Comparison of ENCODE assay signal across 10 mouse cellular contexts in genomic region chr2:150668956-150669355, GRCm38 (mm10). TPM values are rescaled to one million over a fixed set of nuclear protein-coding genes. Genes with fewer than 3 reads are reported as not detected.
DNase-seq lines count a peak whose midpoint lies in the region; ATAC-seq and TF ChIP-seq lines count a peak whose summit lies in the region.
"Had no signal": no experiment of that assay in that cellular context is flagged by ENCODE, and none has a peak within 500 bp of the region (broad histone marks: within the 10 kb centered on the region; RNA-seq: fewer than 3 reads in every experiment).

No protein-coding gene starts in this region.

- ATAC-seq in hindbrain, postnatal 0 days: no peak
- no peak for ATAC-seq in hindbrain, embryonic 13.5 days (ENCODE audit: low FRiP score)
- peak; percentile 41 for ATAC-seq in lung, postnatal 0 days

- H3K9me3 ChIP-seq in hindbrain, postnatal 0 days (ENCODE audit: low read length): no peaks in the 10 kb centered on the region
- no peaks in the 10 kb centered on the region for H3K9me3 ChIP-seq in hindbrain, embryonic 13.5 days
- no peaks in the 10 kb centered on the region for H3K9me3 ChIP-seq in lung, postnatal 0 days (ENCODE audit: low read length)

- 79% methylated on average over 5 of the region's 5 CpGs for WGBS in hindbrain, postnatal 0 days
- 86% methylated on average over 5 of the region's 5 CpGs for WGBS in hindbrain, embryonic 13.5 days
- 47% methylated on average over 5 of the region's 5 CpGs for WGBS in lung, postnatal 0 days

- TF ChIP-seq CTCF in hindbrain, postnatal 0 days (IDR thresholded peaks at IDR 0.05; ENCODE audit: low read depth): no peak
- TF ChIP-seq CTCF in lung, postnatal 0 days (IDR thresholded peaks at IDR 0.05): no peak

- no peak overlapping the region for H3K4me3 ChIP-seq in hindbrain, postnatal 0 days (ENCODE audit: low read length)
- no peak overlapping the region for H3K4me3 ChIP-seq in hindbrain, embryonic 13.5 days
- no peak overlapping the region for H3K4me3 ChIP-seq in lung, postnatal 0 days (ENCODE audit: low read depth, low read length)

- peak overlapping the region; percentile 98; the same call in 1 of the 2 replicates for H3K4me2 ChIP-seq in hindbrain, postnatal 0 days (ENCODE audit: low read depth, low read length)
- no peak overlapping the region; the same call in 1 of the 2 replicates for H3K4me2 ChIP-seq in hindbrain, embryonic 13.5 days
- H3K4me2 ChIP-seq in lung, postnatal 0 days (replicated peaks; ENCODE audit: low read depth, low read length): no peak overlapping the region

- no peak for DNase-seq in hindbrain, postnatal 0 days (ENCODE audit: low spot score)
- DNase-seq in urinary bladder, postnatal 14 days (ENCODE audit: low spot score): peak; percentile 37
- no peak for DNase-seq in urinary bladder, postnatal 25 days (ENCODE audit: low spot score)
- peak; percentile 76 for DNase-seq in lung, postnatal 0 days (ENCODE audit: low spot score)
- no peak for DNase-seq in Muller cell, postnatal 12 days (ENCODE audit: inconsistent ontology term)
- no peak for DNase-seq in embryo, embryonic 11 days
- DNase-seq: cerebellum, adult 2 months had no signal

- no peak overlapping the region for H3K9ac ChIP-seq in hindbrain, postnatal 0 days (replicated peaks; ENCODE audit: low read length)
- H3K9ac ChIP-seq in hindbrain, embryonic 13.5 days: no peak overlapping the region
- no peak overlapping the region for H3K9ac ChIP-seq in lung, postnatal 0 days (replicated peaks; ENCODE audit: low read depth)

- no peak for TF ChIP-seq EP300 in lung, postnatal 0 days (IDR thresholded peaks at IDR 0.05)

- peaks cover 4% of the 10 kb centered on the region; the same call in 1 of the 2 replicates for H3K4me1 ChIP-seq in hindbrain, postnatal 0 days (ENCODE audit: insufficient read depth, low read length)
- H3K4me1 ChIP-seq in hindbrain, embryonic 13.5 days (replicated peaks): peaks cover 24% of the 10 kb centered on the region
- peaks cover 4% of the 10 kb centered on the region; the same call in 1 of the 2 replicates for H3K4me1 ChIP-seq in lung, postnatal 0 days (ENCODE audit: insufficient read depth, low read depth, low read length)

- no peaks in the 10 kb centered on the region for H3K27me3 ChIP-seq in hindbrain, postnatal 0 days (ENCODE audit: insufficient read depth, low read length)
- H3K27me3 ChIP-seq in hindbrain, embryonic 13.5 days: peaks cover 26% of the 10 kb centered on the region
- no peaks in the 10 kb centered on the region for H3K27me3 ChIP-seq in lung, postnatal 0 days (replicated peaks; ENCODE audit: insufficient read depth, low read length)

- no peak overlapping the region for H3K27ac ChIP-seq in hindbrain, postnatal 0 days
- no peak overlapping the region for H3K27ac ChIP-seq in hindbrain, embryonic 13.5 days
- peak overlapping the region; percentile 81 for H3K27ac ChIP-seq in lung, postnatal 0 days (ENCODE audit: low read length)

- H3K36me3 ChIP-seq in hindbrain, postnatal 0 days (ENCODE audit: insufficient read depth, low read length): no peaks in the 10 kb centered on the region
- H3K36me3 ChIP-seq in hindbrain, embryonic 13.5 days: no peaks in the 10 kb centered on the region
- no peaks in the 10 kb centered on the region for H3K36me3 ChIP-seq in lung, postnatal 0 days (ENCODE audit: insufficient read depth, low read length)

RNA-seq across cellular contexts. Expression of gene Acss1, which starts 0.7 kb away (rescaled TPM):
- 33.0 and 43.5 TPM in 2 replicates for total RNA-seq in hindbrain, postnatal 0 days (2014; rRNA removed)
- 17.0 and 17.6 TPM in 2 replicates for polyA plus RNA-seq in hindbrain, postnatal 0 days (2015; fragmentation: Nextera tagmentation; extraction: Ambion mirVana)
- 19.8 and 20.1 TPM in 2 replicates for polyA plus RNA-seq in hindbrain, embryonic 13.5 days (2015; fragmentation: Nextera tagmentation; extraction: Ambion mirVana)
- polyA plus RNA-seq in lung, postnatal 0 days (2015; fragmentation: Nextera tagmentation; extraction: Ambion mirVana): 12.9 and 13.4 TPM in 2 replicates

RNA-seq across cellular contexts. Expression of gene Vsx1, which starts 20.2 kb away (rescaled TPM):
- 0.26 TPM in 1 of 2 replicates, not detected in the other for total RNA-seq in hindbrain, postnatal 0 days (2014; rRNA removed)
- polyA plus RNA-seq in hindbrain, postnatal 0 days (2015; fragmentation: Nextera tagmentation; extraction: Ambion mirVana): 0.10 and 0.13 TPM in 2 replicates
- 0.18 and 0.61 TPM in 2 replicates for polyA plus RNA-seq in hindbrain, embryonic 13.5 days (2015; fragmentation: Nextera tagmentation; extraction: Ambion mirVana)
- not detected in 2 replicates for polyA plus RNA-seq in lung, postnatal 0 days (2015; fragmentation: Nextera tagmentation; extraction: Ambion mirVana)
- total RNA-seq: adrenal gland, adult 2 months had no signal
- polyA plus RNA-seq: adrenal gland, adult 2 months; cerebellum, adult 2 months; urinary bladder, adult 2 months had no signal

Comparison
In these comparisons a context has a peak if more than half of its experiments do, and no peak if none do; other contexts are left out.
1. DNase-seq: peak in urinary bladder, postnatal 14 days (single experiment) and lung, postnatal 0 days (single experiment); none in hindbrain, postnatal 0 days (single experiment), urinary bladder, postnatal 25 days (single experiment), Muller cell, postnatal 12 days (single experiment) and embryo, embryonic 11 days (single experiment).